Mouse (Mus musculus): Measurements from ENCODE around the gene Wdr81. TPM values are rescaled to one million over a fixed set of nuclear protein-coding genes. Genes with fewer than 3 reads are reported as not detected.
"Not testable (repeated sequence)": the region's sequence is repeated elsewhere in the genome, so short reads cannot be mapped to it uniquely, and the experiment has no call there.

Gene Wdr81
- polyA plus RNA-seq, 1 experiment from 2014 or later: 21.8 TPM

DNA sequence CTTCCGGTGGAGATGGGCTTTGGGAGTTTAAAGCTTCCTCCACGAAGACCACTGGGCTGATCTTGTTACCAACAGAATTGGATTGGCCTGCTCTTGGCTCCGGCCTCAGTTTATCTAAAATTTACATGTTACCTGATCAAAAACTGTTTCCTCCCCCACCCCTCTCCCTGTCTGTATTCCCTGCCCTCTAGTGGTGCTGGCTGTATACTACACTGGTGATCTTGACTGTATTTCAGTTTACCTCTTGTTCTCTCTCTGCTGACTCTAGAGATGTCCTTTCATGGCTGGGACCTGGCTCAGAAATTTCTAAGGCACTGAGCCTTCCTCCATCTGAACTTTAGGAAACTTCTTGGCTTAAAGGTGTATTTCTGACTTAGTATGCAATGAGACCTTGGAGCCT, 3.7 kb upstream of the Wdr81 start:
- Histone ChIP-seq H3K9me3 (ENCODE audit: control insufficient read depth, low read length) (no peaks in the 10 kb centered on the region), H3K9ac (ENCODE audit: low read depth, low read length) (peak overlapping the region; percentile 10; the same call in 1 of the 2 replicates), H3K4me3 (ENCODE audit: low read depth, low read length) (no peak overlapping the region), H3K4me1 (replicated peaks; ENCODE audit: control insufficient read depth, insufficient read depth, low read length) (peaks cover 55% of the 10 kb centered on the region), H3K27ac (ENCODE audit: low read depth, low read length) (no peak overlapping the region), H3K4me2 (peak overlapping the region; percentile 39), H3K36me3 (ENCODE audit: control insufficient read depth, insufficient read depth, low read length) (no peaks in the 10 kb centered on the region; the same call in 1 of the 2 replicates), H3K27me3 (replicated peaks; ENCODE audit: control insufficient read depth, insufficient read depth, low read length) (no peaks in the 10 kb centered on the region)
- ATAC-seq (replicated peaks; ENCODE audit: low FRiP score) (no peak), DNase-seq (ENCODE audit: low spot score) (no peak)
- WGBS: 17% methylated on average over 3 of the region's 3 CpGs

DNA sequence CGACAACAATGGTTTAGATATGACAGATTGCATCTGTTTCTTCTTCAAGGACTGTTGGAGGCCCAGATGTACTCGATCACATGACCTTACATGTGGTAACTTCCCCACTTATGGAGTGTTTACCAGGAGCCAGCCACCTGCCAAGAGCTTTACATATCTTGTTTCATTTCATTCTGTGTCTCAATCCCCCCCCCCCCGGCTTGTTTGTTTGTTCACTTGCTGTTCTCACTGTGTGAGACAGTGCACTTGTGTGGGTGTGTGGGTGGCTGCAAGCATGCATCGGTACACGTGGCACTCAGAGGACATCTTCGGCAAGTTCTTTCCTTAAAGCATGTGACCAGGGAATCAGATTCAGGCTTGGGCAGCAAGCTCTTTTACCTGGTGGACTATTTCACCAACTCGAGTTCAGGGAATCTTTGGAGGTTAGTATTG, 1.9 kb upstream of the Wdr81 start:
- no peaks in the 10 kb centered on the region for H3K9me3 ChIP-seq (ENCODE audit: control insufficient read depth, low read length)
- no peaks in the 10 kb centered on the region for H3K27me3 ChIP-seq (replicated peaks; ENCODE audit: control insufficient read depth, insufficient read depth, low read length)
- WGBS: 86% methylated on average over 7 of the region's 7 CpGs
- no peak for DNase-seq (ENCODE audit: low spot score)
- no peak overlapping the region for H3K4me3 ChIP-seq (ENCODE audit: low read depth, low read length)
- H3K9ac ChIP-seq (ENCODE audit: low read depth, low read length): no peak overlapping the region
- peaks cover 5% of the 10 kb centered on the region; the same call in 1 of the 2 replicates for H3K36me3 ChIP-seq (ENCODE audit: control insufficient read depth, insufficient read depth, low read length)
- H3K4me1 ChIP-seq (replicated peaks; ENCODE audit: control insufficient read depth, insufficient read depth, low read length): peaks cover 53% of the 10 kb centered on the region
- no peak for ATAC-seq (replicated peaks; ENCODE audit: low FRiP score)
- no peak overlapping the region for H3K4me2 ChIP-seq
- H3K27ac ChIP-seq (ENCODE audit: low read depth, low read length): no peak overlapping the region

- ATAC-seq (replicated peaks; ENCODE audit: low FRiP score); H3K9ac ChIP-seq (ENCODE audit: low read depth, low read length); H3K4me2 ChIP-seq; H3K27ac ChIP-seq (ENCODE audit: low read depth, low read length); H3K36me3 ChIP-seq (ENCODE audit: control insufficient read depth, insufficient read depth, low read length); H3K4me3 ChIP-seq (ENCODE audit: low read depth, low read length); H3K9me3 ChIP-seq (ENCODE audit: control insufficient read depth, low read length); H3K27me3 ChIP-seq (replicated peaks; ENCODE audit: control insufficient read depth, insufficient read depth, low read length); DNase-seq (ENCODE audit: low spot score): not testable (repeated sequence)
- WGBS: 90% methylated on average over 2 of the region's 2 CpGs
- peaks cover 58% of the 10 kb centered on the region for H3K4me1 ChIP-seq (replicated peaks; ENCODE audit: control insufficient read depth, insufficient read depth, low read length)
Measured at GRCm38 (mm10) chr11:75455971-75456370, 1.5 kb upstream of the Wdr81 start.

GRCm38 (mm10) chr11:75455041-75455736, 672 bp upstream of the Wdr81 start:
- ATAC-seq (replicated peaks; ENCODE audit: low FRiP score): no peak
- Histone ChIP-seq H3K36me3 (ENCODE audit: control insufficient read depth, insufficient read depth, low read length) (peaks cover 5% of the 10 kb centered on the region; the same call in 1 of the 2 replicates), H3K9me3 (ENCODE audit: control insufficient read depth, low read length) (no peaks in the 10 kb centered on the region), H3K4me2 (peak overlapping the region; percentile 100), H3K4me3 (ENCODE audit: low read depth, low read length) (peak overlapping the region; percentile 75; the same call in 1 of the 2 replicates), H3K27me3 (replicated peaks; ENCODE audit: control insufficient read depth, insufficient read depth, low read length) (no peaks in the 10 kb centered on the region), H3K27ac (ENCODE audit: low read depth, low read length) (peak overlapping the region; percentile 72), H3K9ac (ENCODE audit: low read depth, low read length) (peak overlapping the region; percentile 82), H3K4me1 (replicated peaks; ENCODE audit: control insufficient read depth, insufficient read depth, low read length) (peaks cover 65% of the 10 kb centered on the region)
- WGBS: 77% methylated on average over 10 of the region's 10 CpGs
- DNase-seq (ENCODE audit: low spot score): no peak

- Histone ChIP-seq H3K36me3 (ENCODE audit: control insufficient read depth, insufficient read depth, low read length) (peaks cover 15% of the 10 kb centered on the region), H3K4me3 (ENCODE audit: low read depth, low read length) (peak overlapping the region; percentile 75), H3K27me3 (replicated peaks; ENCODE audit: control insufficient read depth, insufficient read depth, low read length) (no peaks in the 10 kb centered on the region), H3K9me3 (ENCODE audit: control insufficient read depth, low read length) (no peaks in the 10 kb centered on the region), H3K4me1 (replicated peaks; ENCODE audit: control insufficient read depth, insufficient read depth, low read length) (peaks cover 59% of the 10 kb centered on the region), H3K27ac (ENCODE audit: low read depth, low read length) (peak overlapping the region; percentile 44; the same call in 1 of the 2 replicates), H3K9ac (ENCODE audit: low read depth, low read length) (peak overlapping the region; percentile 82; the same call in 1 of the 2 replicates), H3K4me2 (peak overlapping the region; percentile 100)
- no peak for DNase-seq (ENCODE audit: low spot score)
- no peak for ATAC-seq (replicated peaks; ENCODE audit: low FRiP score)
- 93% methylated on average over 31 of the region's 31 CpGs for WGBS
Measured at GRCm38 (mm10) chr11:75452812-75453557, 1.5 kb downstream of the Wdr81 start.

DNA sequence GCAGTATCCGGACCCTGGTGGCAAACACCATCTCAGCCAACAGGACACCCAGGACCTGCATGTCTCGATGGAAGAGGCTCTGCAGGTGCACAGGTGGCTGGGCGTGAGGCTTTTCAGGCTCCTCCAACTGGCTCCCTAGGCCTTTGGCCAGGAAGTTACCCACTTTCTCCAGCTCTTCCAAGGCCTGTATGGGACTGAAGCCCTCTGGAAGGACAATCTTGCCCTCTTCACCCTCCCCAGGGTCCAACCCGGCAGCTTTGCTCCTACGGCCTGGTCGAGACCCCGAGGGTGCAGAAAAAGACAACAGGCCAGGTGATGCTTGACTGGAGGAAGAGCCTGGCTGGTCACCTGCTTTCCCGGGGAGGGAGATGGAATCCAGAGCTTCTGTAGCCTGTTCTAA, 2.4 kb downstream of the Wdr81 start:
- Histone ChIP-seq H3K4me2 (no peak overlapping the region; the same call in none of the 2 replicates), H3K9me3 (ENCODE audit: control insufficient read depth, low read length) (no peaks in the 10 kb centered on the region), H3K4me1 (replicated peaks; ENCODE audit: control insufficient read depth, insufficient read depth, low read length) (peaks cover 56% of the 10 kb centered on the region), H3K9ac (ENCODE audit: low read depth, low read length) (peak overlapping the region; percentile 63; the same call in 1 of the 2 replicates), H3K27me3 (replicated peaks; ENCODE audit: control insufficient read depth, insufficient read depth, low read length) (no peaks in the 10 kb centered on the region), H3K36me3 (ENCODE audit: control insufficient read depth, insufficient read depth, low read length) (peaks cover 20% of the 10 kb centered on the region), H3K4me3 (ENCODE audit: low read depth, low read length) (no peak overlapping the region), H3K27ac (ENCODE audit: low read depth, low read length) (no peak overlapping the region; the same call in 1 of the 2 replicates)
- 92% methylated on average over 8 of the region's 8 CpGs for WGBS
- DNase-seq (ENCODE audit: low spot score) (no peak), ATAC-seq (replicated peaks; ENCODE audit: low FRiP score) (no peak)

DNA sequence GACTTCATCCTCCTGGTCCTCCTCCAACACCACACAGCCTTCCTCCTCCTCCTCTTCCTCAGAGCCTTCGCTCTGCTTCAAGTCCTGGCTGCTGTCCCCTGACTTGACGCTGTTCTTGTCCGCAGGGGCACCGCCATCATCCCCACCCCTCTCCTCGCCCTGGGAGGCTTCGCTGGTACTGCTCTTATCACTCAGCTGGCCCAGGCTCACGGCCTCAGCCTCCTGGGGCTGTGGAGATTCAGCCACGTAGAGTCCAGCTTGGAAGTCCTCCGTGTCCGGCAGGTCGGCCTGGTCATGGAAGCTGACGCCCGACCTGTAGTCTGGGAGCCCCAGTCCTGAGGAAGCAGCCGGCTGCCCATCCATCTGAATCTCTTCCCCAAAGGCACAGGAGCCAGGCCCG, 3.6 kb downstream of the Wdr81 start:
- no peak for ATAC-seq (replicated peaks; ENCODE audit: low FRiP score)

DNA sequence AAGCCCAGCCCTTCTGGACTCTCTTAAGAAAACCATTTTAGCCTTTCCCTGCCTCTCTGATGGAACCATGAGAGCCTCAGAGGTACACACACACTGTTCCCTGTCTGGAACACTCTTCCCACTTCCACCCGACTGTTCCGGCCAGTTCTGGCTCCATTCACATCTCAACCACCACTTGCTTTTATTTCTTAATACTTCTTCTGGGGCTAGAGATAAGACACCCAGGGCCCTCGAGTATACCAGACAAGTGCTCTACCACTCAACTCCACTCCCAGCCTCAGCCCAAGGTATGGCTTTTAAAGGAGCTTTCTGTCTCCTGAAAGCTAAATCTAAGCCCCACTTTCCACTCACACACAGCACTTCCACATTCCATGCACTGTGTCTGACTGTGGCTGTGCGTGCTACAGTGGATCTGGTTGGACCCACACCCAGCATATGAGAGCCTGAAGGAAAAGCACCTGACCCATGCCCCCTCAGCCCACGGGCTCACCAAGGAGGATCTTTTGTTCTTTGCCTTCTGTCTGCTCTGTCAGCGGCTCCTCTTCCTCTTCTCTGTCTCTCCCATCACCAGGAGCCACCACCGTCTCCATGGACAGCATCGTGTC, 4.1 kb downstream of the Wdr81 start:
- Histone ChIP-seq H3K27ac (ENCODE audit: low read depth, low read length) (peak overlapping the region; percentile 96), H3K36me3 (ENCODE audit: control insufficient read depth, insufficient read depth, low read length) (peaks cover 20% of the 10 kb centered on the region), H3K27me3 (replicated peaks; ENCODE audit: control insufficient read depth, insufficient read depth, low read length) (no peaks in the 10 kb centered on the region), H3K4me1 (replicated peaks; ENCODE audit: control insufficient read depth, insufficient read depth, low read length) (peaks cover 56% of the 10 kb centered on the region), H3K9me3 (ENCODE audit: control insufficient read depth, low read length) (no peaks in the 10 kb centered on the region), H3K9ac (ENCODE audit: low read depth, low read length) (peak overlapping the region; percentile 63), H3K4me3 (ENCODE audit: low read depth, low read length) (peak overlapping the region; percentile 34), H3K4me2 (peak overlapping the region; percentile 62)
- ATAC-seq (replicated peaks; ENCODE audit: low FRiP score): peak; percentile 74
- 54% methylated on average over 8 of the region's 8 CpGs for WGBS
- no peak for DNase-seq (ENCODE audit: low spot score)

More for the DNA sequence above, 3.6 kb downstream of the Wdr81 start:
- no peaks in the 10 kb centered on the region for H3K9me3 ChIP-seq (ENCODE audit: control insufficient read depth, low read length)
- H3K36me3 ChIP-seq (ENCODE audit: control insufficient read depth, insufficient read depth, low read length): peaks cover 20% of the 10 kb centered on the region
- 66% methylated on average over 15 of the region's 15 CpGs for WGBS
- H3K4me1 ChIP-seq (replicated peaks; ENCODE audit: control insufficient read depth, insufficient read depth, low read length): peaks cover 56% of the 10 kb centered on the region
- H3K9ac ChIP-seq (ENCODE audit: low read depth, low read length): peak overlapping the region; percentile 63
- H3K27ac ChIP-seq (ENCODE audit: low read depth, low read length): peak overlapping the region; percentile 96
- DNase-seq (ENCODE audit: low spot score): no peak
- H3K4me3 ChIP-seq (ENCODE audit: low read depth, low read length): peak overlapping the region; percentile 34
- H3K4me2 ChIP-seq: peak overlapping the region; percentile 62
- H3K27me3 ChIP-seq (replicated peaks; ENCODE audit: control insufficient read depth, insufficient read depth, low read length): no peaks in the 10 kb centered on the region
